Mouse (Mus musculus) megakaryocyte, embryonic 14.5 days (primary cell): ENCODE data around the gene Ffar2.

Source experiments
- FLI1 ChIP-seq: IDR thresholded peaks from 2 replicates; pipeline ENCODE4 v1.6.1; 2012; ENCODE audit warnings: low read length, inconsistent platforms, mixed read lengths
- GATA1 ChIP-seq: IDR thresholded peaks from 3 replicates; pipeline ENCODE4 v1.6.1; 2012; ENCODE audit warnings: mixed read lengths, low read length, inconsistent platforms, borderline replicate concordance

DNA sequence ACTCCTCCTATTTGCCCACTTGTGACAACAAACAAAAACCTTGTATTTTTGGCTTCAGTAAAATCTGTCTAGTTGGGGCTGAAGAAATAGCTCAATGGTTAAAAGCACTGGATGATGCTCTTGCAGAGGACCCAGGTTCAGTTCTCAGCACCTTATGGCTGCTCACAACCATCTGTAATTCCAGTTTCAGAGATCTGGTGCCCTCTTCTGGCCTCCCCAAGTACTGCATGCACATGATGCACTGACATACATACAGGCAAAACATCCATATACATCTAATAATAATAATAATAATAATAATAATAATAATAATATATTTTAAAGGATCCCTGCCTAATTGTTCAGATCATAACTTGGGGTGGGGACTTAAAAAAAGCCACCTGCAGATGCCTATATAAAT lies 22.9 kb downstream of the Ffar2 start:
- TF ChIP-seq GATA1 = no peak
- no peak for TF ChIP-seq FLI1
